Mouse (Mus musculus) left cerebral cortex, adult 8-10 months (tissue): ENCODE measurements at regions not wholly inside any gene's neighbourhood (a gene's known extent, or its start where the extent isn't known, plus 50 kb on each side); places are given as distances from the start of the nearest gene placed in this dataset.

Source experiments
- DNase-seq, 2 experiments: peaks; one replicate each; pipeline ENCODE4 v3.0.0; 2022; ENCODE audit warnings: low spot score in 2 of 2

DNA sequence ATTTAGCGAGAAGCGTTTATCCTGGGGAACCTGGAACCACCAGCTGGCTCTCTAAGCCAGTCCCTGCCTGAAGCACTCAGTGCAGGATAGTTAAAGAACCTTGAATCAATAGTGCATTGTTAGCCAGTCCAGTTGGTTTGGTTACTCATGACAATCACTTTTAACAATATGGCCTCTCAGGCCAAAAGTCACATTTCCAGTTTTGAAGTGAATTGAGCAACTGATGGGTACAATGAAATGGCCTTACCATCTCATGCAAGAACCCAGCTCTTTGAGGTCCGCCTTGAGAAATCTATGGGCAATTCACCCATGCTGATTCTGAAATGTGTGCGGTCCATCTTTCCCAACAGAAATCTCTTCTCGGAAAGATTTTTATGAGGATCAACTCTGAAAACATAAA lies 77.0 kb upstream of the Tmc1 start:
- no peak for DNase-seq

DNA sequence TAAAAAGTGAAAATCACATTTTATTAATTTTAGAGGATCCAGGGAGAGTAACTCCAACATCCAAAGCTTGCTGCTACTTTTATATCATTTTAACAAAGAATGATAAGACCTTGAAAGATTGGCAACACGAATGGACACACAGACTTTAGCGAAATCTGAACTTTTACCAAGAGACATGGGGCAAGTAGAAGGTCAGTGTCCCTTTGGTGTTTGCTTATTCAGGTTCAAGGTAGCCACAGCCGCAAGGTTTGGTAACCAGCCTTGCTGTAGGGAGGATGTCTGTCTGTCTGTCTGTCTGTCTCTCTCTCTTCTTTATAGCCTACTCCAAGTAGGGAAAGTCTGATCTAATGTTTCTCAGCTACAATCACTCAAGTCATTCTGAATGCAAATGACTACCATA lies 75.0 kb upstream of the Tmc1 start:
- DNase-seq, result no peak

DNA sequence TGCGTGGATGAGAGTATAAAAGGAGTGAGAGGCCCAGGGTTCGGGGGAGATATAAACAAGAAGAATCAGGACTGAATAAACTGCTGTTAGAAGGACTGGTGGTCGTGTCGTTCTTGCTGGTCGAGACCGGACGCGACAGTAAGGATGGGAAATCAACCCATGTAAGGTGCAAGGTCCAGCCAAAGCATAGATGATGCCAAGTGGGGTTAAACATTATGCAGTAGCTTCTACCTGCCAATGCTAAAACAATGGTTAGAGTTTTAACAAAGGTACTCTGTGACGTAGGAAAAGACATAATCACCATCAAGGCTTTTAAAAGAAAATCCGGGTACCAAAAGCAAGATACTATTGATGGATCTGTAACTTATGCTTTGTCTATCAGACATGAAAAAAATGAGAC lies 58.4 kb upstream of the Tmc1 start:
- no peak for DNase-seq

DNA sequence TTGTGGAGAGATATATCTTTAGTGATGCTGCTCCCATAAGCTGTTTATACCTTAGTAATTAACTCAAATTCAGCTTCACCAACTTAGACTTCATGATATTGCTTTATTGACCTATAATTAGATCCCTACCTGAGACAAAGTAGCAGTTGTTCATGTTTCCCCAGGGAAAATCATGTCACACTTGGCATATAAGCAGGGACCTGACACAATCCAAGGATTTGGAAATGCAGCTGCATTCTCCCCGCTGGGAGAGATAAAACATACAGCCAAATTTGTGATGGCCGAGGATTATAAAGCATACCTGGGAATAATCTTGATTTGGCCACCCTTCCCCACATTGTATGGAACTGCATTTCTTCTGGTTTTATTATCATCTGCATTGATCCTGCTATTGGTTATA lies 55.6 kb upstream of the Tmc1 start:
- DNase-seq, result no peak

DNA sequence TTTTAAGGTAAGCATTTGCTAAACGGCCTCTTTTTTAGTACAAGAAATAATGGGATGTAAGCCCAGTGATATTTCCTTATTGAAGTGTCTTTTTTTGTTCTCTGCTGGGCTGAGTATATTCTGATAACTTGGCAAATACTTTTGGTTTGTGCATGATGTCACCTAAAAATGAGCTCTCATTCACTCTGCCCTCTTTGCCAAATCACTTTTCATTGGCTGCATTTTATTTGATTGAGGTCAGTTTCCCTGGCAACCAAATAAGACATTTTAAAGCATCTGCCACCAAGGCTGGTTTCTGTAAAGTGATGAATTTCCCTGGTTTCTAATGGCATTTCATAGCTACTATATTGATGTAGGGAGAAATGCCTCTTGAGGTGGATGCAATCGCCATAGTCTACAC lies 50.4 kb upstream of the Tmc1 start:
- no peak for DNase-seq
